Mouse (Mus musculus) midbrain, embryonic 13.5 days (tissue): ENCODE data around the gene 2010111I01Rik. TPM values are rescaled to one million over a fixed set of nuclear protein-coding genes. Genes with fewer than 3 reads are reported as not detected.

Experiments used
- ATAC-seq: fragments of 200-750 bp; cut with Nextera tagmentation; 2 replicates; pipeline ENCODE4 v1.8.0; 2017; ENCODE audit warnings: mild to moderate bottlenecking, moderate TSS enrichment, moderate library complexity
- H3K27ac ChIP-seq: fragments of 300-500 bp; sonication (generic); 2 replicates; pipeline ENCODE4 v1.5.1; 2015; ENCODE audit warnings: inconsistent platforms, mild to moderate bottlenecking, moderate library complexity
- H3K27me3 ChIP-seq: fragments of 300-500 bp; sonication (generic); 2 replicates; pipeline ENCODE4 v1.6.1; 2015; ENCODE audit warnings: mild to moderate bottlenecking, inconsistent platforms
- H3K36me3 ChIP-seq: fragments of 300-500 bp; sonication (generic); 2 replicates; pipeline ENCODE4 v1.6.1; 2015; ENCODE audit warnings: mild to moderate bottlenecking, inconsistent platforms
- H3K4me1 ChIP-seq: fragments of 300-500 bp; sonication (generic); replicated peaks from 2 replicates; pipeline ENCODE4 v1.6.1; 2015; ENCODE audit warnings: inconsistent platforms
- H3K4me2 ChIP-seq: fragments of 300-500 bp; sonication (generic); replicated peaks from 2 replicates; pipeline ENCODE4 v1.6.1; 2015; ENCODE audit warnings: moderate library complexity, mild to moderate bottlenecking, inconsistent platforms
- H3K4me3 ChIP-seq: fragments of 300-500 bp; sonication (generic); replicated peaks from 2 replicates; pipeline ENCODE4 v1.5.1; 2015; ENCODE audit warnings: mild to moderate bottlenecking, inconsistent platforms
- H3K9ac ChIP-seq: fragments of 300-500 bp; sonication (generic); replicated peaks from 2 replicates; pipeline ENCODE4 v1.6.1; 2015; ENCODE audit warnings: mild to moderate bottlenecking, inconsistent platforms
- H3K9me3 ChIP-seq: fragments of 300-500 bp; sonication (generic); 2 replicates; pipeline ENCODE4 v1.6.1; 2016; ENCODE audit warnings: mild to moderate bottlenecking, inconsistent platforms
- WGBS: fragments of 180-500 bp; shearing (Covaris S2); methylation state at CpG from one replicate; pipeline ENCODE4 v1.1.7; 2015; 5-methylcytosine and 5-hydroxymethylcytosine counted together
- polyA plus RNA-seq: library from polyadenylated mRNA; unstranded; fragments of >200 nt; fragmentation: Nextera tagmentation; extraction: Ambion mirVana; gene quantifications from 2 replicates; pipeline ENCODE4 v1.2.1, GENCODE M21; 2015

Gene 2010111I01Rik
- polyA plus RNA-seq, 1 experiment from 2014 or later = 28.6 TPM

GRCm38 (mm10) chr13:63156264-63156663 is 191.6 kb downstream of the 2010111I01Rik start:
- H3K9me3 ChIP-seq = no peaks in the 10 kb centered on the region
- H3K9ac ChIP-seq = no peak overlapping the region
- WGBS = 92% methylated on average over 10 of the region's 10 CpGs
- H3K4me3 ChIP-seq = no peak overlapping the region
- no peak for ATAC-seq
- H3K27ac ChIP-seq = no peak overlapping the region
- H3K4me2 ChIP-seq = no peak overlapping the region
- no peaks in the 10 kb centered on the region for H3K36me3 ChIP-seq
- H3K4me1 ChIP-seq = 0 out of 2 replicates have a peak, but pooled peaks cover 3% of the 10 kb centered on the region
- no peaks in the 10 kb centered on the region for H3K27me3 ChIP-seq

- Histone ChIP-seq H3K36me3 (no peaks in the 10 kb centered on the region), H3K9me3 (no peaks in the 10 kb centered on the region), H3K4me2 (no peak overlapping the region), H3K9ac (no peak overlapping the region; the same call in 1 of the 2 replicates), H3K27ac (no peak overlapping the region), H3K4me1 (peaks cover 16% of the 10 kb centered on the region), H3K4me3 (no peak overlapping the region), H3K27me3 (no peaks in the 10 kb centered on the region)
- 68% methylated on average over 11 of the region's 11 CpGs for WGBS
- ATAC-seq = peak; percentile 32; the same call in 1 of the 2 replicates
These were observed 205.8 kb downstream of the 2010111I01Rik start for GRCm38 (mm10) chr13:63170282-63171073.

GRCm38 (mm10) chr13:63171347-63172096 is 206.8 kb downstream of the 2010111I01Rik start:
- H3K4me1 ChIP-seq = peaks cover 16% of the 10 kb centered on the region
- H3K27me3 ChIP-seq = no peaks in the 10 kb centered on the region
- WGBS = 27% methylated on average over 13 of the region's 13 CpGs
- H3K36me3 ChIP-seq = no peaks in the 10 kb centered on the region
- no peak overlapping the region for H3K4me2 ChIP-seq
- 0 out of 2 replicates have a peak overlapping the region, but pooled peaks have one; percentile 10 for H3K27ac ChIP-seq
- peak; percentile 50; the same call in 1 of the 2 replicates for ATAC-seq
- H3K9ac ChIP-seq = no peak overlapping the region
- H3K9me3 ChIP-seq = no peaks in the 10 kb centered on the region
- no peak overlapping the region for H3K4me3 ChIP-seq

- Histone ChIP-seq H3K36me3 (no peaks in the 10 kb centered on the region), H3K27ac (no peak overlapping the region), H3K4me3 (no peak overlapping the region), H3K4me1 (peaks cover 16% of the 10 kb centered on the region), H3K9me3 (no peaks in the 10 kb centered on the region), H3K27me3 (no peaks in the 10 kb centered on the region), H3K4me2 (no peak overlapping the region), H3K9ac (no peak overlapping the region)
- 76% methylated on average over 3 of the region's 3 CpGs for WGBS
- no peak for ATAC-seq
These were observed 207.4 kb downstream of the 2010111I01Rik start for GRCm38 (mm10) chr13:63172097-63172445.

- no peaks in the 10 kb centered on the region for H3K36me3 ChIP-seq
- H3K27me3 ChIP-seq = no peaks in the 10 kb centered on the region
- ATAC-seq = no peak
- no peak overlapping the region for H3K4me3 ChIP-seq
- WGBS = 87% methylated on average over 6 of the region's 6 CpGs
- H3K9ac ChIP-seq = no peak overlapping the region
- no peak overlapping the region for H3K4me2 ChIP-seq
- no peak overlapping the region for H3K27ac ChIP-seq
- H3K9me3 ChIP-seq = no peaks in the 10 kb centered on the region
- peaks cover 16% of the 10 kb centered on the region for H3K4me1 ChIP-seq
These were observed 209.7 kb downstream of the 2010111I01Rik start for GRCm38 (mm10) chr13:63174252-63175020.

- 80% methylated on average over 4 of the region's 4 CpGs for WGBS
- Histone ChIP-seq H3K9ac (no peak overlapping the region), H3K36me3 (no peaks in the 10 kb centered on the region), H3K4me1 (peaks cover 8% of the 10 kb centered on the region), H3K9me3 (no peaks in the 10 kb centered on the region), H3K27ac (no peak overlapping the region), H3K4me2 (no peak overlapping the region), H3K27me3 (no peaks in the 10 kb centered on the region), H3K4me3 (no peak overlapping the region)
- ATAC-seq = no peak
These were observed 211.4 kb downstream of the 2010111I01Rik start for GRCm38 (mm10) chr13:63176131-63176530.

GRCm38 (mm10) chr13:63177232-63177631 is 212.5 kb downstream of the 2010111I01Rik start:
- Histone ChIP-seq H3K4me1 (no peaks in the 10 kb centered on the region), H3K36me3 (no peaks in the 10 kb centered on the region), H3K27ac (no peak overlapping the region), H3K4me2 (no peak overlapping the region), H3K27me3 (no peaks in the 10 kb centered on the region), H3K9me3 (no peaks in the 10 kb centered on the region), H3K9ac (no peak overlapping the region), H3K4me3 (no peak overlapping the region)
- ATAC-seq = no peak
- WGBS = 92% methylated on average over 4 of the region's 4 CpGs

GRCm38 (mm10) chr13:63180641-63181235 is 216.0 kb downstream of the 2010111I01Rik start:
- H3K4me3 ChIP-seq = no peak overlapping the region
- H3K9me3 ChIP-seq = no peaks in the 10 kb centered on the region
- no peak overlapping the region for H3K9ac ChIP-seq
- H3K4me1 ChIP-seq = peaks cover 6% of the 10 kb centered on the region
- H3K36me3 ChIP-seq = no peaks in the 10 kb centered on the region
- H3K27me3 ChIP-seq = no peaks in the 10 kb centered on the region
- H3K27ac ChIP-seq = no peak overlapping the region
- WGBS = 73% methylated on average over 4 of the region's 4 CpGs
- no peak for ATAC-seq
- no peak overlapping the region for H3K4me2 ChIP-seq

- no peak overlapping the region for H3K4me2 ChIP-seq
- no peaks in the 10 kb centered on the region for H3K9me3 ChIP-seq
- ATAC-seq = no peak
- peaks cover 16% of the 10 kb centered on the region for H3K4me1 ChIP-seq
- no peaks in the 10 kb centered on the region for H3K27me3 ChIP-seq
- WGBS = 32% methylated on average over 6 of the region's 6 CpGs
- no peak overlapping the region for H3K4me3 ChIP-seq
- H3K27ac ChIP-seq = no peak overlapping the region
- no peaks in the 10 kb centered on the region for H3K36me3 ChIP-seq
- H3K9ac ChIP-seq = no peak overlapping the region
These were observed 220.3 kb downstream of the 2010111I01Rik start for GRCm38 (mm10) chr13:63184946-63185345.

- Histone ChIP-seq H3K4me1 (peaks cover 16% of the 10 kb centered on the region), H3K9me3 (no peaks in the 10 kb centered on the region), H3K27ac (no peak overlapping the region), H3K36me3 (no peaks in the 10 kb centered on the region), H3K4me2 (no peak overlapping the region), H3K9ac (no peak overlapping the region), H3K4me3 (no peak overlapping the region), H3K27me3 (no peaks in the 10 kb centered on the region)
- peak; percentile 72; the same call in 1 of the 2 replicates for ATAC-seq
- WGBS = 48% methylated on average over 4 of the region's 4 CpGs
These were observed 221.5 kb downstream of the 2010111I01Rik start for GRCm38 (mm10) chr13:63186217-63186616.

GRCm38 (mm10) chr13:63186642-63187041 is 221.9 kb downstream of the 2010111I01Rik start:
- no peaks in the 10 kb centered on the region for H3K27me3 ChIP-seq
- H3K27ac ChIP-seq = no peak overlapping the region
- H3K9me3 ChIP-seq = no peaks in the 10 kb centered on the region
- no peak overlapping the region for H3K4me3 ChIP-seq
- H3K9ac ChIP-seq = no peak overlapping the region
- H3K36me3 ChIP-seq = no peaks in the 10 kb centered on the region
- no peak overlapping the region for H3K4me2 ChIP-seq
- H3K4me1 ChIP-seq = peaks cover 16% of the 10 kb centered on the region
- ATAC-seq = 0 out of 2 replicates have a peak, but pooled peaks have one; percentile 17
- 95% methylated on average over 1 of the region's 1 CpGs for WGBS
